Mouse (Mus musculus) liver, embryonic 12.5 days (tissue): ENCODE results near the gene Ceacam19. TPM values are rescaled to one million over a fixed set of nuclear protein-coding genes. Genes with fewer than 3 reads are reported as not detected.

Experiments
- ATAC-seq: fragments of 200-750 bp; cut with Nextera tagmentation; 2 replicates; pipeline ENCODE4 v1.8.0; 2017; ENCODE audit warnings: moderate number of reproducible peaks, mild to moderate bottlenecking, moderate library complexity
- H3K27ac ChIP-seq: fragments of 300-500 bp; sonication (generic); 2 replicates; pipeline ENCODE4 v1.5.1; 2016; ENCODE audit warnings: mild to moderate bottlenecking
- H3K27me3 ChIP-seq: fragments of 300-500 bp; sonication (generic); replicated peaks from 2 replicates; pipeline ENCODE4 v1.6.1; 2016; ENCODE audit warnings: mild to moderate bottlenecking, moderate library complexity
- H3K36me3 ChIP-seq: fragments of 300-500 bp; sonication (generic); 2 replicates; pipeline ENCODE4 v1.6.1; 2016; ENCODE audit warnings: mild to moderate bottlenecking, moderate library complexity
- H3K4me1 ChIP-seq: fragments of 300-500 bp; sonication (generic); 2 replicates; pipeline ENCODE4 v1.6.1; 2016
- H3K4me2 ChIP-seq: fragments of 300-500 bp; sonication (generic); 2 replicates; pipeline ENCODE4 v1.6.1; 2016; ENCODE audit warnings: mild to moderate bottlenecking, moderate library complexity
- H3K4me3 ChIP-seq: fragments of 300-500 bp; sonication (generic); 2 replicates; pipeline ENCODE4 v1.5.1; 2016; ENCODE audit warnings: mild to moderate bottlenecking, moderate library complexity
- H3K9ac ChIP-seq: fragments of 300-500 bp; sonication (generic); 2 replicates; pipeline ENCODE4 v1.6.1; 2016; ENCODE audit warnings: mild to moderate bottlenecking, moderate library complexity
- H3K9me3 ChIP-seq: fragments of 300-500 bp; sonication (generic); replicated peaks from 2 replicates; pipeline ENCODE4 v1.6.1; 2016; ENCODE audit warnings: mild to moderate bottlenecking, moderate library complexity
- WGBS: fragments of 180-500 bp; shearing (Covaris S2); methylation state at CpG from one replicate; pipeline ENCODE4 v1.1.7; 2016; ENCODE audit not compliant: insufficient replicate concordance; 5-methylcytosine and 5-hydroxymethylcytosine counted together
- polyA plus RNA-seq: library from polyadenylated mRNA; unstranded; fragments of >200 nt; fragmentation: Nextera tagmentation; extraction: Ambion mirVana; gene quantifications from 2 replicates; pipeline ENCODE4 v1.2.1, GENCODE M21; 2016

Gene Ceacam19
- polyA plus RNA-seq, 1 experiment from 2014 or later, result not detected

GRCm38 (mm10) chr7:19875948-19876682, 11.7 kb downstream of the Ceacam19 start:
- Histone ChIP-seq H3K4me2 (peak overlapping the region; percentile 23), H3K4me3 (no peak overlapping the region), H3K9ac (no peak overlapping the region), H3K9me3 (no peaks in the 10 kb centered on the region), H3K27me3 (no peaks in the 10 kb centered on the region), H3K27ac (no peak overlapping the region), H3K36me3 (no peaks in the 10 kb centered on the region), H3K4me1 (peaks cover 17% of the 10 kb centered on the region)
- 23% methylated on average over 13 of the region's 13 CpGs for WGBS
- ATAC-seq, result no peak

- Histone ChIP-seq H3K4me3 (no peak overlapping the region), H3K36me3 (no peaks in the 10 kb centered on the region), H3K27ac (no peak overlapping the region), H3K4me2 (no peak overlapping the region), H3K9ac (no peak overlapping the region), H3K4me1 (peaks cover 14% of the 10 kb centered on the region), H3K9me3 (no peaks in the 10 kb centered on the region), H3K27me3 (no peaks in the 10 kb centered on the region)
- 20% methylated on average over 5 of the region's 5 CpGs for WGBS
- no peak for ATAC-seq
Observed at GRCm38 (mm10) chr7:19871943-19872601, 15.7 kb downstream of the Ceacam19 start.

GRCm38 (mm10) chr7:19871137-19871621, 16.6 kb downstream of the Ceacam19 start:
- ATAC-seq, result peak; percentile 33; the same call in 1 of the 2 replicates

GRCm38 (mm10) chr7:19867751-19868399, 19.9 kb downstream of the Ceacam19 start:
- no peak for ATAC-seq
- WGBS, result 70% methylated on average over 16 of the region's 16 CpGs

More at GRCm38 (mm10) chr7:19871137-19871621, 16.6 kb downstream of the Ceacam19 start:
- H3K27me3 ChIP-seq, result no peaks in the 10 kb centered on the region
- H3K9me3 ChIP-seq, result no peaks in the 10 kb centered on the region
- peaks cover 7% of the 10 kb centered on the region for H3K4me1 ChIP-seq
- no peak overlapping the region for H3K4me3 ChIP-seq
- H3K4me2 ChIP-seq, result 0 out of 2 replicates have a peak overlapping the region, but pooled peaks have one; percentile 8
- no peak overlapping the region for H3K27ac ChIP-seq
- H3K36me3 ChIP-seq, result no peaks in the 10 kb centered on the region
- no peak overlapping the region for H3K9ac ChIP-seq
- 21% methylated on average over 10 of the region's 10 CpGs for WGBS

GRCm38 (mm10) chr7:19866490-19866889, 21.3 kb downstream of the Ceacam19 start:
- H3K4me3 ChIP-seq, result no peak overlapping the region
- no peaks in the 10 kb centered on the region for H3K9me3 ChIP-seq
- H3K27ac ChIP-seq, result no peak overlapping the region
- peaks cover 7% of the 10 kb centered on the region for H3K4me1 ChIP-seq
- no peaks in the 10 kb centered on the region for H3K27me3 ChIP-seq
- H3K36me3 ChIP-seq, result no peaks in the 10 kb centered on the region
- WGBS, result 69% methylated on average over 6 of the region's 6 CpGs
- no peak overlapping the region for H3K4me2 ChIP-seq
- no peak overlapping the region for H3K9ac ChIP-seq
- ATAC-seq, result no peak

More at GRCm38 (mm10) chr7:19867751-19868399, 19.9 kb downstream of the Ceacam19 start:
- no peaks in the 10 kb centered on the region for H3K36me3 ChIP-seq
- no peak overlapping the region for H3K9ac ChIP-seq
- no peaks in the 10 kb centered on the region for H3K9me3 ChIP-seq
- no peak overlapping the region for H3K4me3 ChIP-seq
- no peaks in the 10 kb centered on the region for H3K27me3 ChIP-seq
- H3K4me2 ChIP-seq, result no peak overlapping the region
- H3K27ac ChIP-seq, result no peak overlapping the region
- H3K4me1 ChIP-seq, result peaks cover 8% of the 10 kb centered on the region

- H3K4me1 ChIP-seq, result peaks cover 4% of the 10 kb centered on the region; the same call in 1 of the 2 replicates
- no peak overlapping the region for H3K9ac ChIP-seq
- H3K27me3 ChIP-seq, result no peaks in the 10 kb centered on the region
- H3K27ac ChIP-seq, result no peak overlapping the region
- H3K9me3 ChIP-seq, result no peaks in the 10 kb centered on the region
- no peaks in the 10 kb centered on the region for H3K36me3 ChIP-seq
- no peak overlapping the region for H3K4me2 ChIP-seq
- 64% methylated on average over 8 of the region's 8 CpGs for WGBS
- peak; percentile 53 for ATAC-seq
- no peak overlapping the region for H3K4me3 ChIP-seq
Observed at GRCm38 (mm10) chr7:19865246-19866036, 22.3 kb downstream of the Ceacam19 start.

- H3K4me2 ChIP-seq, result no peak overlapping the region
- no peak overlapping the region for H3K27ac ChIP-seq
- no peak overlapping the region for H3K4me3 ChIP-seq
- no peak for ATAC-seq
- no peaks in the 10 kb centered on the region for H3K36me3 ChIP-seq
- no peaks in the 10 kb centered on the region for H3K9me3 ChIP-seq
- 14% methylated on average over 2 of the region's 2 CpGs for WGBS
- no peaks in the 10 kb centered on the region for H3K27me3 ChIP-seq
- peaks cover 4% of the 10 kb centered on the region; the same call in 1 of the 2 replicates for H3K4me1 ChIP-seq
- no peak overlapping the region for H3K9ac ChIP-seq
Observed at GRCm38 (mm10) chr7:19864241-19864640, 23.5 kb downstream of the Ceacam19 start.

- WGBS, result 66% methylated on average over 9 of the region's 9 CpGs
- H3K27ac ChIP-seq, result no peak within 1 kb of the TSS
- H3K4me2 ChIP-seq, result no peak within 1 kb of the TSS
- H3K4me3 ChIP-seq, result no peak within 1 kb of the TSS
- no peaks in the 10 kb centered on the region for H3K36me3 ChIP-seq
- peaks cover 6% of the 10 kb centered on the region; the same call in 1 of the 2 replicates for H3K27me3 ChIP-seq
- no peaks in the 10 kb centered on the region for H3K9me3 ChIP-seq
- no peak within 1 kb of the TSS for H3K9ac ChIP-seq
- peaks cover 4% of the 10 kb centered on the region; the same call in 1 of the 2 replicates for H3K4me1 ChIP-seq
- ATAC-seq, result no peak
Observed at GRCm38 (mm10) chr7:19861199-19861598, 26.6 kb downstream of the Ceacam19 start, which contains the start of gene Ceacam16. Ceacam16 (minus strand) TSS chr7:19861299.

GRCm38 (mm10) chr7:19859740-19860139, 28.0 kb downstream of the Ceacam19 start:
- WGBS, result 57% methylated on average over 10 of the region's 10 CpGs
- Histone ChIP-seq H3K36me3 (no peaks in the 10 kb centered on the region), H3K4me2 (no peak overlapping the region), H3K9ac (no peak overlapping the region), H3K27me3 (peaks cover 8% of the 10 kb centered on the region; the same call in 1 of the 2 replicates), H3K27ac (no peak overlapping the region), H3K4me3 (no peak overlapping the region), H3K4me1 (peaks cover 4% of the 10 kb centered on the region; the same call in 1 of the 2 replicates), H3K9me3 (no peaks in the 10 kb centered on the region)
- no peak for ATAC-seq

GRCm38 (mm10) chr7:19856283-19856682, 31.5 kb downstream of the Ceacam19 start:
- ATAC-seq, result no peak

GRCm38 (mm10) chr7:19855663-19856062, 32.1 kb downstream of the Ceacam19 start:
- Histone ChIP-seq H3K4me1 (peaks cover 6% of the 10 kb centered on the region), H3K9me3 (no peaks in the 10 kb centered on the region), H3K27ac (no peak overlapping the region), H3K9ac (no peak overlapping the region), H3K4me2 (no peak overlapping the region), H3K36me3 (no peaks in the 10 kb centered on the region), H3K27me3 (peaks cover 45% of the 10 kb centered on the region), H3K4me3 (no peak overlapping the region)
- no peak for ATAC-seq
- WGBS, result 50% methylated on average over 5 of the region's 5 CpGs

More at GRCm38 (mm10) chr7:19856283-19856682, 31.5 kb downstream of the Ceacam19 start:
- Histone ChIP-seq H3K4me3 (no peak overlapping the region), H3K36me3 (no peaks in the 10 kb centered on the region), H3K9ac (no peak overlapping the region), H3K9me3 (no peaks in the 10 kb centered on the region), H3K27ac (no peak overlapping the region), H3K27me3 (peaks cover 40% of the 10 kb centered on the region), H3K4me2 (no peak overlapping the region), H3K4me1 (peaks cover 6% of the 10 kb centered on the region)
- WGBS, result 70% methylated on average over 6 of the region's 6 CpGs
